Mouse (Mus musculus) central nervous system, embryonic 18 days (tissue): Measurements from ENCODE around the gene Bet1. TPM values are rescaled to one million over a fixed set of nuclear protein-coding genes. Genes with fewer than 3 reads are reported as not detected.

ENCODE experiments used
- polyA plus RNA-seq: library from polyadenylated mRNA; depleted of rRNA; stranded (reverse); fragments of >200 nt; gene quantifications from 2 replicates; pipeline ENCODE4 v1.2.3, GENCODE M21; 2012; rRNA removed

The Bet1 gene
- 19.0 and 23.5 TPM in 2 replicates for polyA plus RNA-seq

GRCm38 (mm10) chr6:4086663-4087454, at the start of gene Bet1:
Bet1 (minus strand) TSS chr6:4086972.

Other genes starting within 250 kb of the Bet1 start
- gene Tfpi2, start 98.1 kb downstream of the Bet1 start, polyA plus RNA-seq: 0.36 and 0.74 TPM in 2 replicates
- not detected in 2 replicates for gene Gngt1, start 93.2 kb downstream of the Bet1 start, polyA plus RNA-seq
- gene Gng11, start 83.1 kb downstream of the Bet1 start, polyA plus RNA-seq: 8.8 and 12.1 TPM in 2 replicates